In genomic region chr8:95914905-95915643, GRCm38 (mm10) we compare ENCODE assay signal across 8 mouse cellular contexts. TPM values are rescaled to one million over a fixed set of nuclear protein-coding genes. Genes with fewer than 3 reads are reported as not detected.
DNase-seq lines count a peak whose midpoint lies in the region; ATAC-seq lines count a peak whose summit lies in the region.

No protein-coding gene starts in this region.

- H3K27me3 ChIP-seq in hindbrain, embryonic 15.5 days, result no peaks in the 10 kb centered on the region

- no peak overlapping the region for H3K27ac ChIP-seq in hindbrain, embryonic 15.5 days (replicated peaks)

- H3K36me3 ChIP-seq in hindbrain, embryonic 15.5 days, result no peaks in the 10 kb centered on the region

- peaks cover 4% of the 10 kb centered on the region for H3K4me1 ChIP-seq in hindbrain, embryonic 15.5 days (replicated peaks)

- ATAC-seq in hindbrain, embryonic 15.5 days (ENCODE audit: low FRiP score, low read depth), result peak; percentile 90

- H3K9me3 ChIP-seq in hindbrain, embryonic 15.5 days, result no peaks in the 10 kb centered on the region

- 5% methylated on average over 7 of the region's 7 CpGs for WGBS in hindbrain, embryonic 15.5 days

- H3K4me2 ChIP-seq in hindbrain, embryonic 15.5 days, result no peak overlapping the region

- no peak overlapping the region for H3K4me3 ChIP-seq in hindbrain, embryonic 15.5 days

- DNase-seq in R1 (ENCODE audit: low read depth, low spot score), result peak; percentile 78
- peak; percentile 82 for DNase-seq in cerebellum, adult 9-10 months
- peak; percentile 61 to 94 for DNase-seq in frontal cortex, adult 2 months (ENCODE audit: extremely low spot score in 1 of 2, low spot score in 1 of 2)
- peak; percentile 74 to 93 for DNase-seq in layer of hippocampus, postnatal 25 days (ENCODE audit: extremely low spot score in 1 of 2, low spot score in 1 of 2)
- DNase-seq in lung, postnatal 4 days, result peak; percentile 59 to 78
- DNase-seq in right cerebral cortex, adult 2 months (ENCODE audit: low spot score in 2 of 2), result peak; percentile 93
- DNase-seq in urinary bladder, postnatal 36 days (ENCODE audit: low spot score in 2 of 2), result peak; percentile 70 to 76

- H3K9ac ChIP-seq in hindbrain, embryonic 15.5 days, result no peak overlapping the region

RNA-seq across cellular contexts. Expression of gene Got2, which starts 26.7 kb away (rescaled TPM):
- polyA plus RNA-seq in frontal cortex, adult 2 months (2012; rRNA removed), result 202 and 213 TPM in 2 replicates
- polyA plus RNA-seq in hindbrain, embryonic 15.5 days (2015; fragmentation: Nextera tagmentation; extraction: Ambion mirVana), result 223 and 227 TPM in 2 replicates
- 100 to 1,000 TPM; 228 to 234 TPM for total RNA-seq in layer of hippocampus, postnatal 25 days (2021)
